Mouse (Mus musculus) hindbrain, postnatal 0 days (tissue): ENCODE measurements around the gene Mef2d. TPM values are rescaled to one million over a fixed set of nuclear protein-coding genes. Genes with fewer than 3 reads are reported as not detected.

Experiments used
- ATAC-seq: fragments of 200-750 bp; cut with Nextera tagmentation; 2 replicates; pipeline ENCODE4 v1.8.0; 2017; ENCODE audit warnings: mild to moderate bottlenecking, moderate TSS enrichment, moderate library complexity
- DNase-seq: peaks from one replicate; pipeline ENCODE4 v3.0.0-alpha.2; 2015; ENCODE audit warnings: low spot score
- H3K27ac ChIP-seq: fragments of 300-500 bp; sonication (generic); 2 replicates; pipeline ENCODE4 v1.5.1; 2014; ENCODE audit warnings: mild to moderate bottlenecking
- H3K27me3 ChIP-seq: fragments of 300-500 bp; sonication (generic); 2 replicates; pipeline ENCODE4 v1.6.1; 2014; ENCODE audit warnings: low read length, mixed read lengths; ENCODE audit not compliant: insufficient read depth
- H3K36me3 ChIP-seq: fragments of 300-500 bp; sonication (generic); 2 replicates; pipeline ENCODE4 v1.6.1; 2014; ENCODE audit warnings: low read length, mixed read lengths; ENCODE audit not compliant: insufficient read depth
- H3K4me1 ChIP-seq: fragments of 300-500 bp; sonication (generic); 2 replicates; pipeline ENCODE4 v1.6.1; 2014; ENCODE audit warnings: antibody characterized with exemption, low read length, mixed read lengths; ENCODE audit not compliant: insufficient read depth
- H3K4me2 ChIP-seq: fragments of 300-500 bp; sonication (generic); 2 replicates; pipeline ENCODE4 v1.6.1; 2014; ENCODE audit warnings: low read depth, mild to moderate bottlenecking, low read length, moderate library complexity, mixed read lengths
- H3K4me3 ChIP-seq: fragments of 300-500 bp; sonication (generic); 2 replicates; pipeline ENCODE4 v1.5.1; 2014; ENCODE audit warnings: low read length
- H3K9ac ChIP-seq: fragments of 300-500 bp; sonication (generic); replicated peaks from 2 replicates; pipeline ENCODE4 v1.6.1; 2014; ENCODE audit warnings: mild to moderate bottlenecking, low read length, moderate library complexity, mixed read lengths
- H3K9me3 ChIP-seq: fragments of 300-500 bp; sonication (generic); 2 replicates; pipeline ENCODE4 v1.6.1; 2016; ENCODE audit warnings: low read length, mixed read lengths
- CTCF ChIP-seq: IDR thresholded peaks from 2 replicates; pipeline ENCODE4 v1.5.1; 2016; ENCODE audit warnings: antibody characterized with exemption, control low read depth, low read depth
- WGBS: fragments of 180-500 bp; shearing (Covaris S2); extraction: QIAGEN DNeasy Blood & Tissue Kit; methylation state at CpG from one replicate; pipeline ENCODE4 v1.1.7; 2014; 5-methylcytosine and 5-hydroxymethylcytosine counted together
- polyA plus RNA-seq: library from polyadenylated mRNA; unstranded; fragments of >200 nt; fragmentation: Nextera tagmentation; extraction: Ambion mirVana; gene quantifications from 2 replicates; pipeline ENCODE4 v1.2.1, GENCODE M21; 2015
- total RNA-seq: library from RNA; depleted of rRNA; stranded (reverse); fragments of >200 nt; gene quantifications from 2 replicates; pipeline ENCODE4 v1.2.3, GENCODE M21; 2014

Mef2d gene
- total and polyA plus RNA-seq, 2 experiments from 2014 or later = 19.2 to 50.3 TPM

GRCm38 (mm10) chr3:88191820-88192616 lies 49.8 kb downstream of the Mef2d start:
- peak; percentile 92 for TF ChIP-seq CTCF
- H3K9me3 ChIP-seq = no peaks in the 10 kb centered on the region
- WGBS = 30% methylated on average over 9 of the region's 9 CpGs
- H3K9ac ChIP-seq = no peak overlapping the region
- no peak overlapping the region for H3K27ac ChIP-seq
- no peak overlapping the region for H3K4me2 ChIP-seq
- no peaks in the 10 kb centered on the region for H3K27me3 ChIP-seq
- ATAC-seq (peak; percentile 77), DNase-seq (peak; percentile 91)
- H3K4me1 ChIP-seq = peaks cover 4% of the 10 kb centered on the region; the same call in 1 of the 2 replicates
- no peaks in the 10 kb centered on the region for H3K36me3 ChIP-seq
- H3K4me3 ChIP-seq = no peak overlapping the region

GRCm38 (mm10) chr3:88197741-88198504 lies 55.8 kb downstream of the Mef2d start:
- no peak for DNase-seq
- no peaks in the 10 kb centered on the region for H3K27me3 ChIP-seq
- no peak for ATAC-seq

GRCm38 (mm10) chr3:88198505-88199020 lies 56.4 kb downstream of the Mef2d start:
- WGBS = 16% methylated on average over 9 of the region's 9 CpGs
- DNase-seq = no peak
- Histone ChIP-seq H3K27ac (peak overlapping the region; percentile 60), H3K9ac (peak overlapping the region; percentile 33), H3K36me3 (no peaks in the 10 kb centered on the region), H3K4me3 (no peak overlapping the region), H3K27me3 (no peaks in the 10 kb centered on the region), H3K9me3 (no peaks in the 10 kb centered on the region), H3K4me1 (peaks cover 26% of the 10 kb centered on the region), H3K4me2 (peak overlapping the region; percentile 24)
- ATAC-seq = no peak
- no peak for TF ChIP-seq CTCF

More at GRCm38 (mm10) chr3:88197741-88198504, 55.8 kb downstream of the Mef2d start:
- no peak for TF ChIP-seq CTCF
- no peaks in the 10 kb centered on the region for H3K36me3 ChIP-seq
- peaks cover 24% of the 10 kb centered on the region for H3K4me1 ChIP-seq
- H3K27ac ChIP-seq = peak overlapping the region; percentile 60
- H3K9ac ChIP-seq = peak overlapping the region; percentile 33; the same call in 1 of the 2 replicates
- no peaks in the 10 kb centered on the region for H3K9me3 ChIP-seq
- peak overlapping the region; percentile 24 for H3K4me2 ChIP-seq
- WGBS = 25% methylated on average over 10 of the region's 10 CpGs
- H3K4me3 ChIP-seq = no peak overlapping the region

GRCm38 (mm10) chr3:88199541-88200110 lies 57.5 kb downstream of the Mef2d start:
- H3K9ac ChIP-seq = peak overlapping the region; percentile 97; the same call in 1 of the 2 replicates
- H3K4me2 ChIP-seq = peak overlapping the region; percentile 95
- no peak for TF ChIP-seq CTCF
- no peaks in the 10 kb centered on the region for H3K36me3 ChIP-seq
- no peaks in the 10 kb centered on the region for H3K27me3 ChIP-seq
- H3K4me1 ChIP-seq = peaks cover 37% of the 10 kb centered on the region
- H3K4me3 ChIP-seq = peak overlapping the region; percentile 63
- H3K9me3 ChIP-seq = no peaks in the 10 kb centered on the region
- DNase-seq (no peak), ATAC-seq (no peak)
- H3K27ac ChIP-seq = peak overlapping the region; percentile 94
- 36% methylated on average over 2 of the region's 2 CpGs for WGBS

- peak overlapping the region; percentile 94 for H3K27ac ChIP-seq
- peak overlapping the region; percentile 63 for H3K4me3 ChIP-seq
- DNase-seq (peak; percentile 55), ATAC-seq (peak; percentile 36; the same call in 1 of the 2 replicates)
- WGBS = under 1% methylated on average over 61 of the region's 61 CpGs
- no peaks in the 10 kb centered on the region for H3K9me3 ChIP-seq
- H3K9ac ChIP-seq = peak overlapping the region; percentile 97
- H3K4me2 ChIP-seq = peak overlapping the region; percentile 95
- no peak for TF ChIP-seq CTCF
- H3K36me3 ChIP-seq = no peaks in the 10 kb centered on the region
- no peaks in the 10 kb centered on the region for H3K27me3 ChIP-seq
- H3K4me1 ChIP-seq = peaks cover 44% of the 10 kb centered on the region
Observed at GRCm38 (mm10) chr3:88200161-88200971, 58.2 kb downstream of the Mef2d start.

GRCm38 (mm10) chr3:88200972-88201330 lies 58.8 kb downstream of the Mef2d start:
- no peaks in the 10 kb centered on the region for H3K9me3 ChIP-seq
- H3K4me3 ChIP-seq = peak overlapping the region; percentile 63
- H3K27ac ChIP-seq = peak overlapping the region; percentile 94
- DNase-seq (peak; percentile 51), ATAC-seq (no peak)
- WGBS = 0% methylated on average over 37 of the region's 37 CpGs
- no peaks in the 10 kb centered on the region for H3K27me3 ChIP-seq
- no peaks in the 10 kb centered on the region for H3K36me3 ChIP-seq
- TF ChIP-seq CTCF = no peak
- peak overlapping the region; percentile 97 for H3K9ac ChIP-seq
- H3K4me2 ChIP-seq = peak overlapping the region; percentile 95
- peaks cover 44% of the 10 kb centered on the region for H3K4me1 ChIP-seq
